Mouse (Mus musculus): ENCODE measurements at regions not wholly inside any gene's neighbourhood (a gene's known extent, or its start where the extent isn't known, plus 50 kb on each side); places are given as distances from the start of the nearest gene placed in this dataset.
"Not testable (repeated sequence)": the region's sequence is repeated elsewhere in the genome, so short reads cannot be mapped to it uniquely, and the experiment has no call there.

- ATAC-seq = peak; percentile 48; the same call in 1 of the 2 replicates
- Histone ChIP-seq H3K9ac (ENCODE audit: low read depth, low read length) (no peak overlapping the region), H3K27ac (ENCODE audit: low read length) (no peak overlapping the region), H3K9me3 (ENCODE audit: control insufficient read depth, low read length) (no peaks in the 10 kb centered on the region), H3K4me1 (ENCODE audit: control insufficient read depth, insufficient read depth, low read length) (no peaks in the 10 kb centered on the region), H3K4me2 (ENCODE audit: low read depth, low read length) (no peak overlapping the region), H3K36me3 (ENCODE audit: control insufficient read depth, insufficient read depth, low read length) (no peaks in the 10 kb centered on the region), H3K27me3 (replicated peaks; ENCODE audit: control insufficient read depth, insufficient read depth, low read length) (no peaks in the 10 kb centered on the region), H3K4me3 (ENCODE audit: low read length) (no peak overlapping the region)
- WGBS = 58% methylated on average over 4 of the region's 4 CpGs
These were observed 536.5 kb downstream of the Bckdhb start for GRCm38 (mm10) chr9:84461441-84461840.

GRCm38 (mm10) chr9:84466741-84467140 lies 541.8 kb downstream of the Bckdhb start:
- Histone ChIP-seq H3K4me1 (ENCODE audit: control insufficient read depth, insufficient read depth, low read length) (no peaks in the 10 kb centered on the region), H3K27me3 (replicated peaks; ENCODE audit: control insufficient read depth, insufficient read depth, low read length) (no peaks in the 10 kb centered on the region), H3K9me3 (ENCODE audit: control insufficient read depth, low read length) (no peaks in the 10 kb centered on the region), H3K27ac (ENCODE audit: low read length) (no peak overlapping the region), H3K36me3 (ENCODE audit: control insufficient read depth, insufficient read depth, low read length) (no peaks in the 10 kb centered on the region), H3K4me3 (ENCODE audit: low read length) (no peak overlapping the region), H3K9ac (ENCODE audit: low read depth, low read length) (no peak overlapping the region), H3K4me2 (ENCODE audit: low read depth, low read length) (no peak overlapping the region)
- 11% methylated on average over 3 of the region's 3 CpGs for WGBS
- 0 out of 2 replicates have a peak, but pooled peaks have one; percentile 28 for ATAC-seq

- H3K9ac ChIP-seq (ENCODE audit: low read depth, low read length) = no peak overlapping the region
- no peak overlapping the region for H3K4me2 ChIP-seq (ENCODE audit: low read depth, low read length)
- no peak for ATAC-seq
- H3K27ac ChIP-seq (ENCODE audit: low read length) = no peak overlapping the region
- no peaks in the 10 kb centered on the region for H3K36me3 ChIP-seq (ENCODE audit: control insufficient read depth, insufficient read depth, low read length)
- no peaks in the 10 kb centered on the region for H3K27me3 ChIP-seq (replicated peaks; ENCODE audit: control insufficient read depth, insufficient read depth, low read length)
- H3K9me3 ChIP-seq (ENCODE audit: control insufficient read depth, low read length) = no peaks in the 10 kb centered on the region
- H3K4me1 ChIP-seq (ENCODE audit: control insufficient read depth, insufficient read depth, low read length) = no peaks in the 10 kb centered on the region
- no peak overlapping the region for H3K4me3 ChIP-seq (ENCODE audit: low read length)
- WGBS = 80% methylated on average over 4 of the region's 4 CpGs
These were observed 547.8 kb downstream of the Bckdhb start for GRCm38 (mm10) chr9:84472696-84473095.

GRCm38 (mm10) chr9:84475906-84476305 lies 551.0 kb downstream of the Bckdhb start:
- Histone ChIP-seq H3K36me3 (ENCODE audit: control insufficient read depth, insufficient read depth, low read length) (no peaks in the 10 kb centered on the region), H3K27me3 (replicated peaks; ENCODE audit: control insufficient read depth, insufficient read depth, low read length) (no peaks in the 10 kb centered on the region), H3K9me3 (ENCODE audit: control insufficient read depth, low read length) (no peaks in the 10 kb centered on the region), H3K4me2 (ENCODE audit: low read depth, low read length) (no peak overlapping the region), H3K27ac (ENCODE audit: low read length) (no peak overlapping the region), H3K9ac (ENCODE audit: low read depth, low read length) (no peak overlapping the region), H3K4me1 (ENCODE audit: control insufficient read depth, insufficient read depth, low read length) (no peaks in the 10 kb centered on the region), H3K4me3 (ENCODE audit: low read length) (no peak overlapping the region)
- ATAC-seq = no peak
- 21% methylated on average over 1 of the region's 1 CpGs for WGBS

DNA sequence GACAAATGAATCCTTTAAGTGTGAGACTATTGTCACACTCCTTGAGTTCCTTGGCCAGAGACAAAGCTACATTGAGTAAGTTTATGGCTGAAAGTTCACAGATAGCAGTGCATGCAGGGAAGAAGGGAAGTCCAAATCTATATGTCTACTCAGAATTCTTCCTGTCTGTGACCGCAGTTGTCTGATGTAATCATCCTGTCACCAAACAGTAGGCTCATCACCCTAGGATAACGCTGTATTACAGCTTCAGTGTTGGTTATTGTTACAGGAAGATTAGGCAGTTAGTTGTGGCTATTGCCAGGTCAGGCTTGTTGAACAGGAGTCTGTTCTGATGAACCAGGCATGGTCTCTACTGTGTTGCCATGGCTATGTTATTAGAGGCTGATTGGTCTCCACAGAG lies 574.6 kb downstream of the Bckdhb start:
- H3K36me3 ChIP-seq (ENCODE audit: control insufficient read depth, insufficient read depth, low read length) = no peaks in the 10 kb centered on the region
- H3K9me3 ChIP-seq (ENCODE audit: control insufficient read depth, low read length) = no peaks in the 10 kb centered on the region
- H3K4me1 ChIP-seq (ENCODE audit: control insufficient read depth, insufficient read depth, low read length) = no peaks in the 10 kb centered on the region
- 80% methylated on average over 2 of the region's 2 CpGs for WGBS
- no peak for ATAC-seq
- H3K27ac ChIP-seq (ENCODE audit: low read length) = no peak overlapping the region
- H3K4me2 ChIP-seq (ENCODE audit: low read depth, low read length) = no peak overlapping the region
- no peaks in the 10 kb centered on the region for H3K27me3 ChIP-seq (replicated peaks; ENCODE audit: control insufficient read depth, insufficient read depth, low read length)
- H3K9ac ChIP-seq (ENCODE audit: low read depth, low read length) = no peak overlapping the region
- no peak overlapping the region for H3K4me3 ChIP-seq (ENCODE audit: low read length)

- H3K4me3 ChIP-seq (ENCODE audit: low read length); H3K4me2 ChIP-seq (ENCODE audit: low read depth, low read length); H3K4me1 ChIP-seq (ENCODE audit: control insufficient read depth, insufficient read depth, low read length); ATAC-seq; H3K9ac ChIP-seq (ENCODE audit: low read depth, low read length); H3K27ac ChIP-seq (ENCODE audit: low read length); H3K9me3 ChIP-seq (ENCODE audit: control insufficient read depth, low read length); H3K27me3 ChIP-seq (replicated peaks; ENCODE audit: control insufficient read depth, insufficient read depth, low read length); H3K36me3 ChIP-seq (ENCODE audit: control insufficient read depth, insufficient read depth, low read length): not testable (repeated sequence)
These were observed 578.0 kb downstream of the Bckdhb start for GRCm38 (mm10) chr9:84502981-84503380.

DNA sequence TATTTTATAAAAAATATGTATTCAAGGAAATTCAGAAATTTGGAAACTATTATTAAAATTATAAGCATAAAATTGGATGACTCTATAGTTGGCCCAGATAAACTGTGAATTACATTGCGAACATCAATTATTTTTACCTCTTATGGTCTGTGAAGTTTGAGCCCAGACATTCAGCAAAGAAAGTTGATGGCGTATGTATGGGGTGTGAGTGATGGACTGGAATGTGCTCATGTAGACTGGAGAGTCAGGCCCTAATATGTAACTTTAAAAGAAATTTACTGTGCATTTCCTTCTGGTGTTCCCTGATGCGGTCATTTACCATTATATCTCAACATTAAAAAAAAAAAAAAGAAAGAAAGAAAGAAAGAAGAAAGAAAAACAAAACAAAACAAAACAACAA lies 592.1 kb downstream of the Bckdhb start:
- Histone ChIP-seq H3K4me1 (ENCODE audit: control insufficient read depth, insufficient read depth, low read length) (no peaks in the 10 kb centered on the region), H3K27me3 (replicated peaks; ENCODE audit: control insufficient read depth, insufficient read depth, low read length) (no peaks in the 10 kb centered on the region), H3K27ac (ENCODE audit: low read length) (no peak overlapping the region), H3K9ac (ENCODE audit: low read depth, low read length) (no peak overlapping the region), H3K4me2 (ENCODE audit: low read depth, low read length) (no peak overlapping the region), H3K36me3 (ENCODE audit: control insufficient read depth, insufficient read depth, low read length) (no peaks in the 10 kb centered on the region), H3K9me3 (ENCODE audit: control insufficient read depth, low read length) (no peaks in the 10 kb centered on the region), H3K4me3 (ENCODE audit: low read length) (no peak overlapping the region)
- ATAC-seq = no peak
- 89% methylated on average over 3 of the region's 3 CpGs for WGBS

DNA sequence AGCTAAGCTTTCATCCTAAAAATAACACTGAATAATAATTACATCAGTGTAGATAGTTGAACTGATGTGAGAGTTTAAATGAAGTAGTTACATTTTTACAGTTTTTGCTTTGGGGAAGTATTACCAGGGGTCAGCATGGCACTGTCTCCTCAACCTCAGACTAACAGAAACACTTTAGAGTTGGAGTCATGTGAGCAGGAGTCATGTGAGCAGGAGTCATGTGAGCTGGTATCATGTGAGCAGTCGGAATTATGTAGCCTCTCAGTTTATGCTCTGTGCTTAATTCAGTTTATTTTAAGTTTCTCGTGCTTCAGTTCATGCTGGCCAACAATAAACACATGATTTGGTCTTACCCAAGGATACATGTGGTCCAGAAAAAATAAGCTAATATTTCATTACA lies 620.5 kb downstream of the Bckdhb start:
- WGBS = 70% methylated on average over 2 of the region's 2 CpGs
- Histone ChIP-seq H3K9me3 (ENCODE audit: control insufficient read depth, low read length) (no peaks in the 10 kb centered on the region), H3K27ac (ENCODE audit: low read length) (no peak overlapping the region), H3K9ac (ENCODE audit: low read depth, low read length) (no peak overlapping the region), H3K4me2 (ENCODE audit: low read depth, low read length) (no peak overlapping the region), H3K4me3 (ENCODE audit: low read length) (no peak overlapping the region), H3K27me3 (replicated peaks; ENCODE audit: control insufficient read depth, insufficient read depth, low read length) (no peaks in the 10 kb centered on the region), H3K36me3 (ENCODE audit: control insufficient read depth, insufficient read depth, low read length) (no peaks in the 10 kb centered on the region), H3K4me1 (ENCODE audit: control insufficient read depth, insufficient read depth, low read length) (no peaks in the 10 kb centered on the region)
- ATAC-seq = no peak

- no peak overlapping the region for H3K4me3 ChIP-seq (ENCODE audit: low read length)
- peak; percentile 88 for ATAC-seq
- H3K27ac ChIP-seq (ENCODE audit: low read length) = no peak overlapping the region
- no peaks in the 10 kb centered on the region for H3K27me3 ChIP-seq (replicated peaks; ENCODE audit: control insufficient read depth, insufficient read depth, low read length)
- H3K4me2 ChIP-seq (ENCODE audit: low read depth, low read length) = no peak overlapping the region
- 58% methylated on average over 6 of the region's 6 CpGs for WGBS
- no peak overlapping the region for H3K9ac ChIP-seq (ENCODE audit: low read depth, low read length)
- H3K4me1 ChIP-seq (ENCODE audit: control insufficient read depth, insufficient read depth, low read length) = no peaks in the 10 kb centered on the region
- no peaks in the 10 kb centered on the region for H3K9me3 ChIP-seq (ENCODE audit: control insufficient read depth, low read length)
- H3K36me3 ChIP-seq (ENCODE audit: control insufficient read depth, insufficient read depth, low read length) = no peaks in the 10 kb centered on the region
These were observed 623.2 kb downstream of the Bckdhb start for GRCm38 (mm10) chr9:84548012-84548660.

DNA sequence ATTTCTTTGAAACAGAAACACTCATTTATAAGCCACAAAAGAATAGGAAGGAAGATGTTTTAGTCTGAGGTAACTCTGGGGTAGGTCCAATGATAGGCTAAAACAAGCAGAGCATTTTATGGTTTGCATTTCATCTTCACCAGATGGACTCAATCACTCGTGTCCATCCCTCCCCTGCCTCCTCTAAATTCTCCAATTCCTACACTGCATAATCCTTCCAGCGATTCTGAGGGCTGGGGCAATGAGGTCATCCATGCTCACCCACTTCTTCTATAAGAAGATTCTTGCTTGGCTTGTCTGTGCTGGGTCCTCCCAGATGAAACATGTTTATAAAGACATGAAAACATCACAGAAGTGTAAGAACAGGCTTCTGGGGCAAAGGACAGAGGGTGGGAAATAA lies 630.3 kb downstream of the Bckdhb start:
- Histone ChIP-seq H3K27ac (ENCODE audit: low read length) (no peak overlapping the region), H3K9ac (ENCODE audit: low read depth, low read length) (no peak overlapping the region), H3K4me1 (ENCODE audit: control insufficient read depth, insufficient read depth, low read length) (no peaks in the 10 kb centered on the region), H3K27me3 (replicated peaks; ENCODE audit: control insufficient read depth, insufficient read depth, low read length) (no peaks in the 10 kb centered on the region), H3K4me2 (ENCODE audit: low read depth, low read length) (no peak overlapping the region), H3K36me3 (ENCODE audit: control insufficient read depth, insufficient read depth, low read length) (no peaks in the 10 kb centered on the region), H3K4me3 (ENCODE audit: low read length) (no peak overlapping the region), H3K9me3 (ENCODE audit: control insufficient read depth, low read length) (no peaks in the 10 kb centered on the region)
- 37% methylated on average over 2 of the region's 2 CpGs for WGBS
- no peak for ATAC-seq

Data from intestine, embryonic 16.5 days (tissue).